Mouse (Mus musculus): ENCODE measurements around the gene Xbp1. TPM values are rescaled to one million over a fixed set of nuclear protein-coding genes. Genes with fewer than 3 reads are reported as not detected.
"Not testable (repeated sequence)": the region's sequence is repeated elsewhere in the genome, so short reads cannot be mapped to it uniquely, and the experiment has no call there.

The Xbp1 gene
- polyA plus RNA-seq, 1 experiment from 2014 or later = 100 TPM

DNA sequence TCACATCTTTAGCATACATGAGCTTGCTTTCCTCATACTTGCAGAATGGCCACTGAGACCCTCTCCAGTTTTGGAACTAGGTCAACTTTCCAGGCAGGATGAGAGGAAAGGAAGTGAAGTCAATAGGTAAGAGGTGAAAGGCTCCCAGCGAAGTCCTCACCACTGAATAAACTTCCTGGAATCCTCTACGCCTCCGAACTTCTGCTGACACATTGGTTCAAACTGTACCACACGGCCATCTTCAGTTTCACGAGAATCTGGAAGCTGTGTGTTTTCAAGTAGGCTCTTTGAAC lies 10.4 kb upstream of the Xbp1 start:
- 87% methylated on average over 5 of the region's 5 CpGs for WGBS
- ATAC-seq (ENCODE audit: low FRiP score) = no peak

DNA sequence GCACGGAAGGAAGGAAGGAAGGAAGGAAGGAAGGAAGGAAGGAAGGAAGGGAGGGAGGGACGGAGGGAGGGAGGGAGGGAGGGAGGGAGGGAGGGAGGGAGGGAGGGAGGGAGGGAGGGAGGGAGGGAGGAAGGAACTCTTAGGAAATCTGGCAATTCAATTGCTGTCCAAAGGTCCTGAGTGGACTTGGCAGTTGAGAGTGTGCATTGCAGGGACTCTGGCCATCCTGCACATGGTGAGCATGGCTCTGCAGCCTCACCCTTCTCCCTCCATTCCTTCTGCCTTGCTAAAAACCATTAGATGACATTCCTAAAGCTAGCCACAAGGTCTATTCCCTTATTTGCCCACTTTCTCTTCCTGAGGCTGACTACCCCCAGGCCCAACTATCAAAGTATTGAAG lies 9.8 kb upstream of the Xbp1 start:
- not testable (repeated sequence) for H3K4me2 ChIP-seq; H3K27ac ChIP-seq; H3K4me1 ChIP-seq; H3K9ac ChIP-seq; H3K27me3 ChIP-seq; H3K4me3 ChIP-seq (replicated peaks); ATAC-seq (ENCODE audit: low FRiP score); H3K36me3 ChIP-seq (replicated peaks); H3K9me3 ChIP-seq
- 100% methylated on average over 1 of the region's 2 CpGs for WGBS

More for the DNA sequence above, 10.4 kb upstream of the Xbp1 start:
- Histone ChIP-seq H3K27me3 (no peaks in the 10 kb centered on the region), H3K9ac (no peak overlapping the region), H3K4me2 (no peak overlapping the region), H3K4me1 (no peaks in the 10 kb centered on the region), H3K4me3 (replicated peaks) (no peak overlapping the region), H3K9me3 (no peaks in the 10 kb centered on the region), H3K36me3 (replicated peaks) (no peaks in the 10 kb centered on the region), H3K27ac (no peak overlapping the region)

DNA sequence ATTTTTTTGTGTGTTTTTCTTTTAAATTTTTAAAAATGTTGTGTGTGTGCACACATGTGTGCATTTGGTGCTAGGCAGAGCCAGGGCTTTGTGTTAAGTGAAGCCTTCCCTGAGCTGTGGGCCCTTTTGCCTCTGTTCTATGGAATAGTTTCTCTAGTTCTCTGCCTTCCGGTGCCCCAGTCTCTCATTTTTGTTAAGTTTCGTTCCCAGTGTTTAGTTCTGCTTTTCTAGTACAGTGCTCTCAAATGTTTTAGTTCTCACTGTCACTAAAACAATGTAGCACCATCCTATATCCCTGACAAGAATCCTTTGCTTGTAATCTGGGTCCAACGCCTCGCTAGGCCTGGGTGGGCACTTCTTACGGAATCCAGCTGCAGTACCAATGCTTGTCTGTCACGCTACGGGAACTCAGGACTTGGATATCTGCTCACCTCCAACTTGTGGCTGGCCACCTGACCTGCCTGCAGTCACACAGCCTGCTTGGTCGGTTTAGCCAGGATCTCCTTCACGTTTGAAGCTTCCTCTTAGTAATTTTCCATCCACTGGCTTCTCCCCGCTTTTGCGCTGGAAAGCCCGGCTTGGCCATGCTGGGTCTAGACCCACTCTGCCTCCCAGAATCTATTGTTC lies 8.2 kb upstream of the Xbp1 start:
- Histone ChIP-seq H3K9ac (no peak overlapping the region), H3K9me3 (no peaks in the 10 kb centered on the region), H3K36me3 (replicated peaks) (no peaks in the 10 kb centered on the region), H3K4me1 (no peaks in the 10 kb centered on the region), H3K27ac (no peak overlapping the region), H3K4me2 (no peak overlapping the region), H3K27me3 (no peaks in the 10 kb centered on the region), H3K4me3 (replicated peaks) (no peak overlapping the region)
- no peak for ATAC-seq (ENCODE audit: low FRiP score)
- WGBS = 78% methylated on average over 12 of the region's 12 CpGs

DNA sequence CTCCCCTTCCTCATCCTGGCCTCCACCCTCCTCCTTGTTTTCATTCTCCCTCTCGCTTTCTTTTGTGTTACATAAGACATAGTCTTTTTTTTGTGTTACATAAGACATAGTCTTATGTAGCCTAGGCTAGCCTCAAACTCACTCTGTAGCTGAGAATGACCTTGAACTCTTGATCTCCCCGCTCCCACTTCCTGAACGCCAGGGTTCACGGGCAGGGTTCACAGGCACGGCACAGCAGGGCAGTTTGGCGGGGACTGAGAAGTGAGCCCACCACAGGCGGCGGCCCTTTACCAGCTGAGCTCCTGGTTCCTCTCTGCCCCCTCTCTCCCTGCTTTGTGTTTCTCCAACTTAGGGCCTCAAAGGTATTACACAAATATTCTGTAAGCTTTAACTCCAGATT lies 7.5 kb upstream of the Xbp1 start:
- ATAC-seq (ENCODE audit: low FRiP score) = no peak
- Histone ChIP-seq H3K4me2 (no peak overlapping the region), H3K36me3 (replicated peaks) (no peaks in the 10 kb centered on the region), H3K27me3 (no peaks in the 10 kb centered on the region), H3K9ac (no peak overlapping the region), H3K4me3 (replicated peaks) (no peak overlapping the region), H3K4me1 (no peaks in the 10 kb centered on the region), H3K27ac (no peak overlapping the region), H3K9me3 (no peaks in the 10 kb centered on the region)
- 79% methylated on average over 8 of the region's 8 CpGs for WGBS

DNA sequence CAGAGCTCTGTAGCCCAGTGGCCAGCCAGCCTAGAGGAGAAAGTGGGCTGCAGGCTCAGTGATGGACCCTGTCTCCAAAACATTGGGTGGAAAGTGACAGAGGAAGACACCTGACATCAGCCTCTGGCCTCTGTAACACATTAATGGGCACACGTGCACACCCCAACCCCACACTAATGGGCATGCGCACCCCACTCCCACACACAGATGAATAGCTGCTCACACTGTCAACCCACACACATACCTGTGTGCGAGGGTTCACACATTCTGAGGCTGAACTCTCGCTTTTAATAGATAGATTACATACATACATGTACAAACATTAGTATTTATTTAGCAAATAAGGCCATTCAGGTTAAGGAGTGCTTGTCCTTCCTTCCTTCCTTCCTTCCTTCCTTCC lies 6.4 kb upstream of the Xbp1 start:
- no peaks in the 10 kb centered on the region for H3K9me3 ChIP-seq
- no peaks in the 10 kb centered on the region for H3K27me3 ChIP-seq
- no peak overlapping the region for H3K27ac ChIP-seq
- no peak overlapping the region for H3K4me2 ChIP-seq
- no peak overlapping the region for H3K4me3 ChIP-seq (replicated peaks)
- H3K36me3 ChIP-seq (replicated peaks) = no peaks in the 10 kb centered on the region
- H3K4me1 ChIP-seq = no peaks in the 10 kb centered on the region
- 95% methylated on average over 4 of the region's 4 CpGs for WGBS
- no peak for ATAC-seq (ENCODE audit: low FRiP score)
- no peak overlapping the region for H3K9ac ChIP-seq

DNA sequence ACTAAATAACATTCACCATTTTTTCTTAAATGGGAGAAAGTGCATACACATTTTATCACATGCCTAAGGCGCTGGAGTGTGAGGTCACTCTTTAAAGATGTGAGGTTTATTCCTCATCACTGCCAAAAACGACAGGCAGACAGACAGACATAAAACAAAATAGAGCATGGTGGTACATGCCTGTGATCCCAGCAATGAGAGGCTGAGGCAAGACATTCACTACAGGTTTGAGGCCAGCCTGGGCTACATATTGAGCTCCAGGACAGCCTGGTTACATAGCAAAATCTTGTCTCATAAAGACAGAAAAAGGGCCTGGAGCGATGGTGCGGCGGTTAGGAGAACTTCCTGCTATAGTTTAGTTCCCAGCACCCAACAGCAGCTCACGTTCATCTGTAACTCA lies 5.3 kb upstream of the Xbp1 start:
- no peak for ATAC-seq (ENCODE audit: low FRiP score)
- Histone ChIP-seq H3K36me3 (replicated peaks) (no peaks in the 10 kb centered on the region), H3K9ac (no peak overlapping the region), H3K27ac (no peak overlapping the region), H3K27me3 (no peaks in the 10 kb centered on the region), H3K4me2 (no peak overlapping the region), H3K4me3 (replicated peaks) (no peak overlapping the region), H3K9me3 (no peaks in the 10 kb centered on the region), H3K4me1 (peaks cover 5% of the 10 kb centered on the region; the same call in 1 of the 2 replicates)
- WGBS = 84% methylated on average over 6 of the region's 6 CpGs

DNA sequence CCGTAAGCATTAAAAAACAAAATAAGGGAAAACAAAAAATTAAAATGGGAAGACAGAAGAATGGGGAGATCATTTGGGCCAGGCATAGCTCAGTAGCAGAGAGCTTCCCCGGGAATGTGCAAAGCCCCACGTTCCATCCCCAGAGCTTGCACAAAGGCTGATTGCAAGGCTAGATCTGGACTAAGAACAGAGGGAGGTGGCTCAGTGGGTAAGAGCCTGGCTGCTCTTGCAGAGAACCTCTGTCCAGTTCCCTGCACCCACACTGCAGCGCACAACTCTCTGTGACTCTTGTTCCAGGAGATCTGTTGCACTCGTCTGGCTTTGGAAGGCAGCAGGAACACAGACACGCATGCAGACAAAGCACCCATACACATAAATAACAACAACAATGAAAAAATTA lies 4.8 kb upstream of the Xbp1 start:
- H3K9me3 ChIP-seq = no peaks in the 10 kb centered on the region
- no peak overlapping the region for H3K9ac ChIP-seq
- no peak overlapping the region for H3K27ac ChIP-seq
- no peak overlapping the region for H3K4me3 ChIP-seq (replicated peaks)
- H3K27me3 ChIP-seq = no peaks in the 10 kb centered on the region
- no peak overlapping the region for H3K4me2 ChIP-seq
- no peaks in the 10 kb centered on the region for H3K36me3 ChIP-seq (replicated peaks)
- peaks cover 7% of the 10 kb centered on the region; the same call in 1 of the 2 replicates for H3K4me1 ChIP-seq
- 79% methylated on average over 6 of the region's 6 CpGs for WGBS
- ATAC-seq (ENCODE audit: low FRiP score) = no peak

DNA sequence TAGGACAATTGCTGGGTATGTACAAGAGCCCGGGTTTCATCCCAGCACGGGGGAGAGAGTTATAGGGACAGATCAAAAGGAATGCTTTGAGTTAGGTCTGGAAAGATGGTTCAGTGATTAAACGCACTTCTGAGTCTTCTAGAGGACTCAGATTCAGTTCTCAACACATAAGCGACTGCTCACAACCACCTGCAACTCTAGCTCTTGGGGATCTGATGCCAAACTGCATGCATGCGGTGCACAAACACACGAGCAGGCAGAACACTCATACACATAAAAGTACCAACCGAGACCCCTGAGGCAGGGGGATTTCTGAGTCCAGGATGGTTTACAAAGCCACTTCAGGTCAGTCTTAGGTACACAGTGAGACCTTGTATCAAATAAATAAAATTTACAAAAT lies 4.3 kb upstream of the Xbp1 start:
- WGBS = 86% methylated on average over 7 of the region's 7 CpGs
- H3K9me3 ChIP-seq = no peaks in the 10 kb centered on the region
- H3K27ac ChIP-seq = no peak overlapping the region

DNA sequence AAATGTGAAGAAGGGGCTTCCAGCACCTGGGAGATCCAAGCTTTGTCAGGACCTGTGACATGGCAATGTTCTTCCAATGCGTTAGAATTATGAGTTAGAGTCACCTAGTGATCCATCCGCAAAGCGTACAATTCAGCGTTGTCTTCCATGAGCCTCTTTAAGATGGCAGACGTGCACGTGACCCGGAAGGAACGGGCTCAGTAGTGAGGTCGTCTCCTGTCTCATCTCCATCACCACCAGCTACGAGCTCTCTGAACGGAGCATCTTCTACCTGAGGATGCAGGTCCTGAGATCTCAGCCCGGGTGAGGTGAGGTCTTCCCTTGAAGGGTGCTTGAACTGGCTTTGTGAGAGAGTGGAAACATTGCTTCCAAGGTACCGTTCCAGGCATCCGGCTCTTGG lies 3.8 kb upstream of the Xbp1 start:
- H3K4me2 ChIP-seq = no peak overlapping the region
- no peak overlapping the region for H3K27ac ChIP-seq
- no peaks in the 10 kb centered on the region for H3K27me3 ChIP-seq
- ATAC-seq (ENCODE audit: low FRiP score) = no peak
- peaks cover 7% of the 10 kb centered on the region; the same call in 1 of the 2 replicates for H3K4me1 ChIP-seq
- no peaks in the 10 kb centered on the region for H3K36me3 ChIP-seq (replicated peaks)
- H3K9ac ChIP-seq = no peak overlapping the region
- no peaks in the 10 kb centered on the region for H3K9me3 ChIP-seq
- H3K4me3 ChIP-seq (replicated peaks) = no peak overlapping the region
- WGBS = 91% methylated on average over 14 of the region's 14 CpGs

More for the DNA sequence above, 4.3 kb upstream of the Xbp1 start:
- ATAC-seq (ENCODE audit: low FRiP score) = no peak
- H3K4me2 ChIP-seq = no peak overlapping the region
- H3K9ac ChIP-seq = no peak overlapping the region
- no peaks in the 10 kb centered on the region for H3K27me3 ChIP-seq
- peaks cover 7% of the 10 kb centered on the region; the same call in 1 of the 2 replicates for H3K4me1 ChIP-seq
- H3K4me3 ChIP-seq (replicated peaks) = no peak overlapping the region
- no peaks in the 10 kb centered on the region for H3K36me3 ChIP-seq (replicated peaks)

DNA sequence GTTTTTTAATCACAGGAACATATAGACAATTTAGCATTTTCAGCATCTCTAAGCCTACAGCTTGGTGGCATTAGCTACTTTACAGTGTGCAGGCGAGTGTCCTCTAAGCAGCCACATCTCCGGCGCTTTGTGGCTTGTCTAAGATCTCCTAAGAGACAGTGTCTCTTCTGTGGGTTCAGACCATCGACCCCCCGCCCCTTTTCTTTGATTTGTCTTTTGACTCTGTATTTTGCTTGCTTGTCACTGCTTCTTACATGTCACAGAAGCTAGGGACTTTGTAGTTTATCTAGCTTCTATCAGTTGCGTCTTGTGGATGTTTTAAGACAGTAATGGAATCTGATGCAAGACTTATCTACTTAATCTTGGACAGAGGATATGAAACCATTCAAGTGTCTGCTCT lies 3.1 kb upstream of the Xbp1 start:
- H3K4me1 ChIP-seq = peaks cover 13% of the 10 kb centered on the region
- H3K9me3 ChIP-seq = no peaks in the 10 kb centered on the region
- H3K36me3 ChIP-seq (replicated peaks) = no peaks in the 10 kb centered on the region
- no peak overlapping the region for H3K27ac ChIP-seq
- H3K4me2 ChIP-seq = no peak overlapping the region
- no peak overlapping the region for H3K4me3 ChIP-seq (replicated peaks)
- WGBS = 89% methylated on average over 6 of the region's 6 CpGs
- H3K27me3 ChIP-seq = no peaks in the 10 kb centered on the region
- no peak overlapping the region for H3K9ac ChIP-seq
- no peak for ATAC-seq (ENCODE audit: low FRiP score)

DNA sequence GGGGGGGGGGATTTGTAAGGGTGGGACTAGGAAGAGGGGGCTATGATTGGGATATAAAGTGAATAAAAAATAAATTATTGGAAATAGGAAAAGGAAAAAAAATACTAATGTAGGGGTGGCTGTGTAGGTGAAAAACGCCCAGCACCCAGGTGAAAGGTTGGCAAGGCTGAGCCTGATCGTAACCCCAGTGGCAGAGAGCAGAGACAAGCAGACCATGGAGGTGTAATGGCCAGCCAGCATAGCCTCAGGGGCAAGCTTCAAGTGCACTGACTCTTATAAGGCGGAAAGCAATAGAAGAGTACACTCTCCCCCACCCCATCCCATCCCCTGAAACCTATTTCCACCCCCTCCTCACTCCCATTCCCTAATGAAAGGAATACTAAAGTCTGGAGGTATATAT lies 778 bp upstream of the Xbp1 start:
- Histone ChIP-seq H3K27ac (no peak overlapping the region), H3K9ac (no peak overlapping the region), H3K36me3 (replicated peaks) (peaks cover 19% of the 10 kb centered on the region), H3K4me3 (replicated peaks) (no peak overlapping the region), H3K4me1 (peaks cover 27% of the 10 kb centered on the region), H3K4me2 (no peak overlapping the region), H3K9me3 (no peaks in the 10 kb centered on the region), H3K27me3 (no peaks in the 10 kb centered on the region)
- 81% methylated on average over 3 of the region's 3 CpGs for WGBS
- no peak for ATAC-seq (ENCODE audit: low FRiP score)

DNA sequence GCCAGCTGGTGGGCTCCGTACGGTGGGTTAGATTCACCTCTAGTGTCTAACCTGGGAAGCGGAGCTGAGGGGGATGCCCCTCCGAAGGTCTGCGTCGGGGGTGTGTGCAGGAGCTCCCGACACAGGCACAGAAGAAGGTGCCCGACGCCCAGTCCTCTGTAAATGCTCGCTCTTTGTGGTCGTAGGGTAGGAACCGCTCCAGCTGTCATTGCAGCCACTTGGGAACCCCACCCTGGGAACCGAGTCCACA lies 732 bp downstream of the Xbp1 start:
- 0% methylated on average over 13 of the region's 13 CpGs for WGBS
- Histone ChIP-seq H3K36me3 (replicated peaks) (peaks cover 35% of the 10 kb centered on the region), H3K27ac (peak overlapping the region; percentile 91), H3K4me3 (replicated peaks) (peak overlapping the region; percentile 97), H3K9me3 (no peaks in the 10 kb centered on the region), H3K27me3 (no peaks in the 10 kb centered on the region), H3K4me2 (peak overlapping the region; percentile 75), H3K9ac (peak overlapping the region; percentile 97), H3K4me1 (peaks cover 27% of the 10 kb centered on the region)
- peak; percentile 53 for ATAC-seq (ENCODE audit: low FRiP score)

DNA sequence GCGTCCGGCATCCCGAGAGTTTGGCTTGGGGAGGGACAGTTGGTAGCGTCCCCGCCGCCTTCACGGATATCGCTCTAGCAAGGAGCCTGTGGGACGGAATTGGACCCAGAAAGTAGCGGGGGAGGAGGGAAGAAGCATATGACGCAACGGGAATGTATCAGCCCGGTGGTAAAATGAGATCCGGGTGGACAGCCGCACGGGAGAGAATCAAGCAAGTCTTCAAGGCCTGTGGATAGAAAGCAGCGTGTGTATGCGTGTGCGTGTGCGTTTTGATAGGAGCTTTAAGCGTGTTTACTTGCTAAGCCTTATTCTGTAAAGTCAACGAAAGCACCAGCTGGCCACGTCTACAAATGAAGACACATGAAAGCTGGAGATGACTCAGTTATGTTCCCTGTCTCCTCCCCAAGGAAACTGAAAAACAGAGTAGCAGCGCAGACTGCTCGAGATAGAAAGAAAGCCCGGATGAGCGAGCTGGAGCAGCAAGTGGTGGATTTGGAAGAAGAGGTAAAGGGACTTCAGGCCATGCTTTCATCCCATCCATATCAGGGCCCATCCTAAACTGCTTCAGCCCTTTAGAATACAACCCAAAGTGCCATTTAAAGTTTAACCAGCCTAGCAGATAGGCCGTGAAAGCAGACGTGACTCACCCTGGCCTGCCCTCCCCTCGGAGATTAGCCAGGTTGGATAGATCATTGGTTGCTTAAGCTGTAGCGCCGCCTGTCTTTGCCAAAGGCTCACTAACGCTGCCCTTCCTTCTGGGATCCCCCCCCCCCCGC lies 1.2 kb downstream of the Xbp1 start:
- Histone ChIP-seq H3K4me3 (replicated peaks) (peak overlapping the region; percentile 97), H3K27me3 (no peaks in the 10 kb centered on the region), H3K9me3 (no peaks in the 10 kb centered on the region), H3K36me3 (replicated peaks) (peaks cover 38% of the 10 kb centered on the region), H3K27ac (peak overlapping the region; percentile 91), H3K4me2 (peak overlapping the region; percentile 75), H3K9ac (peak overlapping the region; percentile 97), H3K4me1 (peaks cover 27% of the 10 kb centered on the region)
- ATAC-seq (ENCODE audit: low FRiP score) = peak; percentile 5; the same call in 1 of the 2 replicates
- under 1% methylated on average over 34 of the region's 34 CpGs for WGBS

Measured in forebrain, embryonic 12.5 days (tissue).